Mouse (Mus musculus): Measurements from ENCODE around the gene Dnajb2. TPM values are rescaled to one million over a fixed set of nuclear protein-coding genes. Genes with fewer than 3 reads are reported as not detected.

The Dnajb2 gene
- polyA plus RNA-seq, 1 experiment, result 6.7 TPM

DNA sequence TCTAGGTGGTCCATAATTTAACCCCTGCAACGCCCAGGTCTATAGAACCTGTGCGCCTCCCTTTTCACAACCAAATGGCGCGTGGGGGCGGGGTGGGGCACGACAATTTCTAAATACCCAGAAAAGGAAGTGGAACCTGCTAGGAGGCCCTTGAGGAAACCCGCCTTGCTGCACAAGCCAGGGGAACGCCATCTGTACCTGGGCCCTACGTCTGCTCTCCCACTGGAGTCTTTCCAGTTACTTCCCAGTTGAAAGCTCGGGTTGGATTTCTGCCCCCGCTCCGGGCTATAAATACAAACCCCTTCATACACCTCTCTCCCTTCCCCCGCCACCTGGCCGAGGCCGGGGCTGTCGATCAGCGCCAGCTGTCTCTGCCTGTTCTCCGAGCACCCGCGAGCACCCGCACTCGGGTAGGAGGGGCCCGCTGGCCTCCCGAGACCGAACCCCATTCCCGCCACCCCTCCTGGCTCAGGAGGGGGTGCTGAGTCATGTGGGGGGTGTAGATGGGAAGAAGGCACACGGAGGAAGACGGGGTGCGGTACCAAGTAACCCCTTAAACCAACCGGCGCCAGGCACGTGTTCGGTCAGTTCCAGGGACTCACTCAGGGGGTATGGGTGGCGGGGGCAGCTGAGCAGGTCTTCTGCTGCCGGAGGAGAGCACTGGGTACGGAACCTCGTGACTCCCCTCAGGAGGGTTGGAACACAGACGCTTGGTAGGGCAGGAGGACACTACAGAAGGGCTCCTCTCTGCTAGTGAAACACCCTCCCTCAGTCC, 17.8 kb upstream of the Dnajb2 start:
- TF ChIP-seq CTCF (IDR thresholded peaks at IDR 0.05; ENCODE audit: low read depth, low read length), result no peak
- TF ChIP-seq POLR2A (IDR thresholded peaks at IDR 0.05; ENCODE audit: borderline replicate concordance, low read depth, low read length), result no peak
- H3K27ac ChIP-seq (ENCODE audit: insufficient read depth, low read depth, low read length), result peak overlapping the region; percentile 10
- H3K4me3 ChIP-seq (ENCODE audit: insufficient read depth, low read length), result peak overlapping the region; percentile 95
- H3K4me1 ChIP-seq (ENCODE audit: control insufficient read depth, insufficient read depth, low read length), result peaks cover 33% of the 10 kb centered on the region

DNA sequence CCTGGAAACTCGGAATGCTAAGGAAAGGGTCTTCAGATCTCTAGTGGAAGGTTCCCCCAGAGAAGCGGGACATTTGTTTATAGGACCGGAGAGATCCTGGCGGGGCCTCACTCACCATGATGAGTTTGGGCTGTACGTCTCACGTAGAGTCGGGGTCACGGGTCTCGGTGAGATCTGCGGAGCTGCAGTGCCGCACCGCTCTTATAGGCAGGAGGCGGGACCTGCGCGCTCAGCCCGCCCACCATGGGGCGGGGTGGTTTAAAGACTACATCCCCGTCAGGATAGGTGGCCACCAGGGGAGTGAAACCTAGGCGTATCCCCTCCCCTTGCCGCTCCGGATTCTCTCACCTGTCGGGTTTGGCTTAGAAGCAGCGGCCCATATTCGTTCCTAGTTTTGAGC, 17.1 kb upstream of the Dnajb2 start:
- Histone ChIP-seq H3K27ac (ENCODE audit: insufficient read depth, low read depth, low read length) (peak overlapping the region; percentile 10), H3K4me3 (ENCODE audit: insufficient read depth, low read length) (peak overlapping the region; percentile 95), H3K4me1 (ENCODE audit: control insufficient read depth, insufficient read depth, low read length) (peaks cover 27% of the 10 kb centered on the region)
- TF ChIP-seq POLR2A (IDR thresholded peaks at IDR 0.05; ENCODE audit: borderline replicate concordance, low read depth, low read length), result peak; percentile 87; the same call in 1 of the 2 replicates
- TF ChIP-seq CTCF (IDR thresholded peaks at IDR 0.05; ENCODE audit: low read depth, low read length), result no peak

DNA sequence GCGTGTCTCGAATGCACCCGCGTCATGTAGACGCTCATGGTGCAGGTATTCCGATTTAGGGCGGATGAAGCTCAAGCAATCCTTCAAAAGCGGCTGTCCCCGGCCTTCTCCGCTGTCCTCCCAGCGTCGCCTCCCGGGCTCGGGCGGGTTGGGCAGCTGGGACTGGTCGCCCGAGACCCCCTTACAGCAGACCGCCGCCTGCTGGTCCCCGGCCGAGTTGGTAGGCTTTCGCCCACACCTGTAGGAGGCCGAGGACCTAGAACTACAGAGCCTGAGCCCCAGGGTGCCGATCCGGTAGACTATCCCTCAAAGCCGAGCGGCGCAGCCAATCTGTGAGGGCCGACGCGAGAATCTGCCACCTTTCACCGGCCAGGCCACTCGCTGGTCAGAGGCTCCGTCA, 16.7 kb upstream of the Dnajb2 start, which contains the start of gene Tuba4a:
TSS of gene Tuba4a (minus strand) at position 335 of the 400 bp plus-strand sequence.
- H3K4me3 ChIP-seq (ENCODE audit: insufficient read depth, low read length), result peak within 1 kb of the TSS; percentile 95
- peaks cover 23% of the 10 kb centered on the region for H3K4me1 ChIP-seq (ENCODE audit: control insufficient read depth, insufficient read depth, low read length)
- H3K27ac ChIP-seq (ENCODE audit: insufficient read depth, low read depth, low read length), result peak within 1 kb of the TSS; percentile 10
- TF ChIP-seq CTCF (IDR thresholded peaks at IDR 0.05; ENCODE audit: low read depth, low read length), result no peak
- no peak for TF ChIP-seq POLR2A (IDR thresholded peaks at IDR 0.05; ENCODE audit: borderline replicate concordance, low read depth, low read length)

DNA sequence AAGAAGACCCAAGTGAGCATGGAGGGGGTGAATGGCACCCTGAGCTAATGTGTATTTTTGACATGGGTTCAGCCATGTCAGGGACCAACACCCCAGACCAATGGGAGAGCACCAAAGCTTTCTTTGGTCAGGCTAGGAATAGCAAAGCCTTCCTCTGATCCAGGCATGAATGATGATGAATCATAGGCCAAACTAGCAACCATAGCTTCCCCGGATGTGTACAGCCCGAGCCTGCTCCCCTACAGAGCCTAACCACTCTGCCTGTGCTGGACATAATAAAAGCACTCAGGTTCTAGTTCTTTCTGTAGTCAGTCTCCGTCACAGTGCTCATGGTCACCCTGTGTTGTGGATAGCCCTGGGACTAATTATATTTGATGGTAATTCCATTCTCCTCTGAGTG, 14.7 kb upstream of the Dnajb2 start:
- TF ChIP-seq POLR2A (IDR thresholded peaks at IDR 0.05; ENCODE audit: borderline replicate concordance, low read depth, low read length) (no peak), CTCF (IDR thresholded peaks at IDR 0.05; ENCODE audit: low read depth, low read length) (no peak)
- Histone ChIP-seq H3K4me1 (ENCODE audit: control insufficient read depth, insufficient read depth, low read length) (peaks cover 12% of the 10 kb centered on the region), H3K27ac (ENCODE audit: insufficient read depth, low read depth, low read length) (no peak overlapping the region), H3K4me3 (ENCODE audit: insufficient read depth, low read length) (no peak overlapping the region)

DNA sequence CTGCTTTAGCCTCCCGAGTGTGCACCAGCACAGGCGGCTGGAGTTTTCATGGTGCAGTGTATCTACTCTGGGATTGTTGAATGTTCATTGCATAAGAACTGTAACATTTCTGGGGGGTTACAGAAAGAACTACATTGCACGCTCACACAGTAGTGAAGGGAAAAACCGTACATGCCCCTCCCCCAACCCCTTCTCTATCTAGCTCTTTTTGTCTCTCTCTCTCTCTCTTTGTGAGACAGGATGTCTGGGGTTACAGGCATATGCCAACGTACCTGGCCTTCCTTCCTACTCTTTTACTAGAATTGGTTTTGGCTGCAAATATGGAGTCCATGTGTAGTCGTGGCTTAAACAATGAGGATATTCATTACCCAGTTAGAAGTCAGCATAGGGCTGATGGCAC, 13.3 kb upstream of the Dnajb2 start:
- no peak overlapping the region for H3K27ac ChIP-seq (ENCODE audit: insufficient read depth, low read depth, low read length)
- H3K4me1 ChIP-seq (ENCODE audit: control insufficient read depth, insufficient read depth, low read length), result peaks cover 10% of the 10 kb centered on the region
- TF ChIP-seq CTCF (IDR thresholded peaks at IDR 0.05; ENCODE audit: low read depth, low read length), result no peak
- no peak for TF ChIP-seq POLR2A (IDR thresholded peaks at IDR 0.05; ENCODE audit: borderline replicate concordance, low read depth, low read length)
- H3K4me3 ChIP-seq (ENCODE audit: insufficient read depth, low read length), result no peak overlapping the region

DNA sequence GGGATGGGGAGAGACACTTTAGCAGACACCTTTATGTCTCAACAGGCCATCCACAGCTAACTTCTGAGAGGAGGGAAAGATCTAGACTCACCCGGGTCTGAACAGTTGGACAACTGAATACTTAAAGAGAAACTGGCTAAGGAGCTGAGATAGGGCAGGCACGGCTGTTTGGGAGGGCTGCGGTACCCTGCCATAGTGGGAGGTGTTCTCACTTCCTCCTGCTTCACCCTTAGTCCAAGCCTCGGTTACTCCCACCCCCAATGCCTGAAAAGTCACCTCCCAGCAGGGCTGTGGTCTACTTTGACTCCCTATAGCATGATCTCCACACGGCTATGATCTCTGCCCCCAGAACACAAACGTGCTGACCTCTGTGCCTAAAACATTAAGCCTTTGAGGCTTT, 12.7 kb upstream of the Dnajb2 start:
- H3K27ac ChIP-seq (ENCODE audit: insufficient read depth, low read depth, low read length), result no peak overlapping the region
- H3K4me1 ChIP-seq (ENCODE audit: control insufficient read depth, insufficient read depth, low read length), result peaks cover 7% of the 10 kb centered on the region
- H3K4me3 ChIP-seq (ENCODE audit: insufficient read depth, low read length), result no peak overlapping the region
- TF ChIP-seq CTCF (IDR thresholded peaks at IDR 0.05; ENCODE audit: low read depth, low read length), result no peak
- TF ChIP-seq POLR2A (IDR thresholded peaks at IDR 0.05; ENCODE audit: borderline replicate concordance, low read depth, low read length), result no peak

DNA sequence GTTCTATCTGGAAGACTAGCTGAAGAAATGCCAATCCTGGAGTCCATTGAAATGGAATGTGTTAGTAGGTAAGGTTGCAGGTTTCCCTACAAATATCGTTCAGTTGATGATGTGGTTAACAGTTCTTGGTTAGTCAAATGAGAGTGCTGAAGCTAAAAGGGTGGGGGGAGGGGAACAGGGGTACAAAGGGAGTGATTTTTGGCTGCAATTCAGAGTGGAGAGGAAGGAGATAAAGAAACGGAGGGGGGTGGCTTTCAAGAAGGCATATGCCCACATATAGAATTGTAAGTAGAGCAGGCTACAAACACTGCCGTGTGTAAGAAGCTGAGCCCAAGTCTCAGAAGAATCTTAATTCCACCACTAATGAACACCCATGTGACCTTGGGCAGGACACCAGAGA, 10.7 kb upstream of the Dnajb2 start:
- Histone ChIP-seq H3K4me1 (ENCODE audit: control insufficient read depth, insufficient read depth, low read length) (peaks cover 8% of the 10 kb centered on the region), H3K4me3 (ENCODE audit: insufficient read depth, low read length) (no peak overlapping the region), H3K27ac (ENCODE audit: insufficient read depth, low read depth, low read length) (no peak overlapping the region)
- no peak for TF ChIP-seq CTCF (IDR thresholded peaks at IDR 0.05; ENCODE audit: low read depth, low read length)

DNA sequence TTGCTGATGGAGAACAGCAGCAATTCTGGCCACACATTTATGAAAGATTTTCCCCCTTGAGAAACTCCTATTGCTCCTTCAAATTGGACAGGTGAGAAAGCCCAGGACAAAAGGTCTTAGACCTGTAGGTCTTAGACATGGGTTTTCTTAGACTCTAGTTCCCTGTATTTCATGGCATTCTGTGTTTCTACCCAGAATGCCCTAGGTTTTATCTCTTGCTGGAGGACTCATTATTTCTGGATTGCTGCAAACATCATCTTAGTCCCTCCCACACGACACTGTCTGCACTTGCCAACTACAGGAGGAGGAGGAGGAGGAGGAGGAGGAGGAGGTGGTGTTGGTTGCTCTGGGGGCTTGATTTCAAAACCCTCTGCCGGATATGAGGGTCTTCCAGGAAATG, 10.1 kb upstream of the Dnajb2 start:
- no peak overlapping the region for H3K27ac ChIP-seq (ENCODE audit: insufficient read depth, low read depth, low read length)
- no peak for TF ChIP-seq POLR2A (IDR thresholded peaks at IDR 0.05; ENCODE audit: borderline replicate concordance, low read depth, low read length)
- no peak overlapping the region for H3K4me3 ChIP-seq (ENCODE audit: insufficient read depth, low read length)
- peaks cover 12% of the 10 kb centered on the region for H3K4me1 ChIP-seq (ENCODE audit: control insufficient read depth, insufficient read depth, low read length)

DNA sequence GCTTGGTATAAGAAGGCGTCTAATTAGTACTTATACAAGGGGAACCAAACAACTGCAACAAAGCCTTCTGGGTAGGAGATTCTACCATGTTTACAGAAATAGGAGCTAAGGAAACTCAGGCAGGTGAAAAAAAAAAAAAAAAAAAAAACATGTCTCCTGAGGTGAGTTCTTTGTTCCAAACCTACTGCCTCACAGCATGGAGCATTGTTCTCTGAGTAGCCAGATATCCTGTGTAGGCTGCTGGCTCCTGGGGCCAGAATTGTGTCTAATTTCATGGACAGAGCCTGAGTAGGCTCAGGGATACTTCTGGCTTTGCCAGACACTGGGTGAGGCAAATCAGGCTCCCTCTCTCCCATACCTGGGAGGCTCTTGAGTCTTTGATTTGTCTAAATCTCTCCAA, 8.6 kb upstream of the Dnajb2 start:
- TF ChIP-seq POLR2A (IDR thresholded peaks at IDR 0.05; ENCODE audit: borderline replicate concordance, low read depth, low read length) (no peak), CTCF (IDR thresholded peaks at IDR 0.05; ENCODE audit: low read depth, low read length) (no peak)
- H3K4me1 ChIP-seq (ENCODE audit: control insufficient read depth, insufficient read depth, low read length), result peaks cover 5% of the 10 kb centered on the region; the same call in 1 of the 2 replicates

DNA sequence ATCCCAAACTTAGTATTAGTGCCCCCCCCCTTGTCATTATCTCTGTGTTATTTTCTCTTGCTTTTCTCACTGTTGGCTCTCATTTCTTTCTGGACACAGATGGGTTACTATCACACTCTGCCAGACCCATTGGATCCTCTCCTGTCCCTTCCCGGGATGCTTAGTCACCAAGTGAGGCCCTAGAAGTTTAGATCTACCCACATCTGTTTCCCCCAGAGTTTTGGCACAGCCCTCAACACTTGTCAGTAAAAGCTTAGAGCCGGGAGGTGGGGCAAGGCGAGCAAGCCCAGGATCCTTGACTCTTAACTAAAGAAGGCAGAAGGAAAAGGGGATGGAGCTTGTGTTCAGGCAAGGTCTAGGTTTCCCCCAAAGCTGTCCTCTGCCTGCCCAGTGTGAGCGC, 7.0 kb upstream of the Dnajb2 start:
- TF ChIP-seq POLR2A (IDR thresholded peaks at IDR 0.05; ENCODE audit: borderline replicate concordance, low read depth, low read length) (no peak), CTCF (IDR thresholded peaks at IDR 0.05; ENCODE audit: low read depth, low read length) (no peak)
- H3K4me1 ChIP-seq (ENCODE audit: control insufficient read depth, insufficient read depth, low read length), result peaks cover 5% of the 10 kb centered on the region; the same call in 1 of the 2 replicates
- H3K27ac ChIP-seq (ENCODE audit: insufficient read depth, low read depth, low read length), result no peak overlapping the region
- no peak overlapping the region for H3K4me3 ChIP-seq (ENCODE audit: insufficient read depth, low read length)

More for the DNA sequence above, 8.6 kb upstream of the Dnajb2 start:
- Histone ChIP-seq H3K4me3 (ENCODE audit: insufficient read depth, low read length) (no peak overlapping the region), H3K27ac (ENCODE audit: insufficient read depth, low read depth, low read length) (no peak overlapping the region)

Measured in bone marrow macrophage, adult 2 months (primary cell).